Mouse (Mus musculus): ENCODE data around the gene Clec11a.
"Not testable (repeated sequence)": the region's sequence is repeated elsewhere in the genome, so short reads cannot be mapped to it uniquely, and the experiment has no call there.

Clec11a gene

GRCm38 (mm10) chr7:44326614-44327013 lies 19.9 kb upstream of the Clec11a start:
- DNase-seq (ENCODE audit: extremely low read depth, low read depth, low spot score): no peak

DNA sequence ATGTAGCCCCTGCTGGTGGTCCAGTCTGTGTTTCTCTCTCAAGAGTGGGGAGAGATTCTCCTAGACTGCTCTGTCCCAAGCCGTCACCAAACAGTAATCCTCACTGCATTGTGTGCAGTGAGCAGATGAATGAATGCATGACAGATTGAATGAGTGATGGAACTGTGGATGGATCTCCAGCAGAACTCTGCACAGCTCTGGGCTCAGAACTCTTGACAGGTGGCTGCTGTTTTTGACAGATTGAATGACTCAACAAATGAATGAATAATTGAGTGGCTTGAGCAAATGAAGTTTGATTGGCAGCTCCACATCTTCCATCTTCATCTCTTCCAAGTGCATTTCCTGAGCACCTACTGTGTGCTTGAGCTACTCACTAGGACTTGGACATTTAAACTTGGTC lies 15.6 kb upstream of the Clec11a start:
- no peak for DNase-seq (ENCODE audit: extremely low read depth, low read depth, low spot score)

DNA sequence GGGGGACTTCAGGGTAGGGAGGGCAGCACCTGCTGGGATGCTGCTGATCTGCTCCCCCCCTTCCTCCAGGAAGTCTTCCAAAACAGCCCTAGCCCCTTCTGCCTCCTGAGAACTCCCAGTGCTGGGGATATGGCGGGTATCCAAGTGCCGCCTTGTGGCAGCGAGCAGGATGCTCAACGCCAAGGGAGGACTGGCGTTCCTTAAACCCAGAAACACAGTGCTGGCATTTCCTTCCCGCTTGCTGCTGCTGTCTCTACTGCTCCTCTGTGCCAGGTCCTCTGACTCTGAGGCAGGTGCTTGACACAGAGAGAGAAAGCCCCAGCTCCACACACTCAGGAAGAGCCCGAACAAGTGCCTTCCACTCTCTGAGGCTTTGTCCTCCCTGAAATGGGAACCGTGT lies 14.2 kb upstream of the Clec11a start:
- no peak for DNase-seq (ENCODE audit: extremely low read depth, low read depth, low spot score)

DNA sequence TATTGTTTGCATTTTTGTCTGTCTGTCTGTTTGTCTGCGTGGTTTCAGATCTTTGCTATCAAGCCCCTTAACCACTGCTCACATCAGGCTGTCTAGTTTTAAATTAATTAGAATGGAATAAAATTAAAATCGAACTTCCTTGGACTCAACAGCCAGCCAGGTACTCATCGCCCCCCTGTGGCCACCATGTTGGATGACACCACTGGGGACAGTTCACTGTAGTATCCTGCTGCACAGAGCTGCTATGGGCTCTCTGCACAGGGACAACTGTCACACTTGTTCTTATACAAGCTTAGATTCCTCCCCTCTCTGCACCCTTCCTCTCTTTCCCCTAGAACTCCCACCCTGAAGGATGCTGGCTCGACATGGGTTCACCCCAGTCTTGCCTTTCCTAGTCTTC lies 11.2 kb upstream of the Clec11a start:
- no peak for DNase-seq (ENCODE audit: extremely low read depth, low read depth, low spot score)

GRCm38 (mm10) chr7:44312484-44312883 lies 5.8 kb upstream of the Clec11a start:
- no peak for DNase-seq (ENCODE audit: extremely low read depth, low read depth, low spot score)

DNA sequence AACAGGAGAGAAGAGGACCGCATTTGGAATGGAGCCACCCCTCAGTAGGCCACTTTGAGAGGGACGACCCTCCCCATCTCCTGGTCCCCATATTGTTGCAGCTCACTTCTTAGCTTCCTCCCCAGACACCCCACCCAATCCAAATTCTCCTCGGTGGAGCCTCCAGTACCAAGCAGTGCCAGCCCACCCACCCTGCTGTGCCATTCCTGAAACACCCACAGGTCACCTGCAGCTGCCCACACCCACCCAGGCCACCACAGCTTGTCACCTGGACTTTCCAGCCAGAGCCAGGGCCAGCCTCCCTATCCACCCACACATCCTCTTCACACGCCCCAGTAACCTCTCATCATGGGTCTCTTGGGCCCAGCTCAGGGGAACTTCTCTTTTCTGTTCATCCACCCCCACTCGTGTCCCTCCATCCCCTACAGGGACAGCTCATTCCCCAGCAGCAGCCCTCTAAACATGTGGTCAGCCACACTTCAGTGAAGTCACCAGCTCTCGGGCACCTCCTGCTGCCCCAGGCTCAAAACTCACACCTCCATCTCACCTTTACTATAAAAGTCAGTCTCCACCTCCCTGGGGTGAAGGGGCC lies 5.1 kb upstream of the Clec11a start:
- DNase-seq (ENCODE audit: extremely low read depth, low read depth, low spot score): no peak

DNA sequence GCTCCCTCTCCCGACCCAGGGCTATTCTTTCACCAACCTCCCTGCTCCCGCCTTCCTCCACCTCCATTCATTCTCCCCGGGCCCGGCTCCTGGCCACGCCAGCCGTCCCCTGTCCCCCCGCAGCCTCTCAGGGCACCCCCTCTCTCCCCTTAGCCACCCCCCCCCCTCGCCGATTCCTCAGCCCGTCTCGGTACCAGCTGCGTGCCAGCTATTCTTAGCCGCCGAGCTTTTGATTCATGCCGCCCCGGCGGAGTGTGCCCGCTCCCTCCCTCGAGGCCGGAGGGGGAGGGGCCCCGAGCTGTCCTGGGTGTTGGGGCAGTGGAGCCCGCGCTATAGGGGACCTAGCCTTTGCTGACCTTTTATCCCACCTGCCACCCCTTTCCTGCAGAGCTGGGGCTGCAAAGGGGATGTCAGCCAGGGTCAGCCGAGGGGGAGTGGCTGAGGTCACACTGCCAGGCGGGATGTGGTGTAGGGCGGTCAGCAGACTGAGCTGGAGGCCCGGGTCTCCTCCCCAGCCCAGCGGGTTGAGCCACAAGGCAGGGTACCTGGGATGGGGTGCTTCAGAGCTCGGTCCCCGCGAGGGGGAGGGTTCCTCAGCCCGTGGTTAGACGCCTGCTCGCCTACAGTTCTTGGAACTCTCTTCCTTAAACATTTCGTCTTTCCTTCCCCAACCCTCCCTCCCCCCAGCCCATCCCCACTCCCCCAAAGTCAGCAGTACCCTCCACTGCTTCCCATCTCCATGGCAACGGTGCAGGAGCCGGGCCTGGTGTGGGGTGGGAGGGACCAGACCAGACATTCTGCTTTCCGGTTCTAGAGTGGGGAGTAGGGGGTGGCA lies 4.4 kb upstream of the Clec11a start:
- DNase-seq (ENCODE audit: extremely low read depth, low read depth, low spot score): no peak

DNA sequence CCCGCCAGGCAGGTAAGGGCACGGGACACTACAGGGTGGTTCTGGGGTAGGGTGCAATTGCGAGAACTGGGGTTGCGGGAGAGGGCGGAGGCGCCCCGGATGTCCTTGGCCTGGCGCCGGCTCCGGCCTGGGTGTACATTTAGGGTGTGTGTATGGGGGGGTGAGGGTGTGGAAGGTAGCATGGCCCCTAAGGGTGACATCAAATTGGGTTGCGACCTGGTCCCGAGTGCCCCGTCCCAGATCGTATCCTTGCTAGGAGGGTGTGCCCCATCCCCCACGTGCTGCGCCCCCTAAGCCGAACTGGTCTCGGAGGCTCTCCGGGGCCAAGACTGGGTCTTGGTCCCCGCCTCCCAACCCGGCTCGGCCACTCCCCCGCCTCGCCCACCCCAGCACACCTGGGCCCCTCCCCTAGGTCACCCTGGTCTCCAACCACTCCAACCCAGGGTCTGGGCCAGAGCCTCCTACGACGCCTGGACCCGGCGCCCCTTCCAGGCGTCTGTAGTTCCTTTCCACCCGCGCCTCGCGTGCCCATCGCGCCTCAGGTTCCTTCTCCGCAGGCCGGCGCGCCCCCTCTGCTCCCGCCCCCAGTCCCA lies 3.7 kb upstream of the Clec11a start:
- no peak for DNase-seq (ENCODE audit: extremely low read depth, low read depth, low spot score)

DNA sequence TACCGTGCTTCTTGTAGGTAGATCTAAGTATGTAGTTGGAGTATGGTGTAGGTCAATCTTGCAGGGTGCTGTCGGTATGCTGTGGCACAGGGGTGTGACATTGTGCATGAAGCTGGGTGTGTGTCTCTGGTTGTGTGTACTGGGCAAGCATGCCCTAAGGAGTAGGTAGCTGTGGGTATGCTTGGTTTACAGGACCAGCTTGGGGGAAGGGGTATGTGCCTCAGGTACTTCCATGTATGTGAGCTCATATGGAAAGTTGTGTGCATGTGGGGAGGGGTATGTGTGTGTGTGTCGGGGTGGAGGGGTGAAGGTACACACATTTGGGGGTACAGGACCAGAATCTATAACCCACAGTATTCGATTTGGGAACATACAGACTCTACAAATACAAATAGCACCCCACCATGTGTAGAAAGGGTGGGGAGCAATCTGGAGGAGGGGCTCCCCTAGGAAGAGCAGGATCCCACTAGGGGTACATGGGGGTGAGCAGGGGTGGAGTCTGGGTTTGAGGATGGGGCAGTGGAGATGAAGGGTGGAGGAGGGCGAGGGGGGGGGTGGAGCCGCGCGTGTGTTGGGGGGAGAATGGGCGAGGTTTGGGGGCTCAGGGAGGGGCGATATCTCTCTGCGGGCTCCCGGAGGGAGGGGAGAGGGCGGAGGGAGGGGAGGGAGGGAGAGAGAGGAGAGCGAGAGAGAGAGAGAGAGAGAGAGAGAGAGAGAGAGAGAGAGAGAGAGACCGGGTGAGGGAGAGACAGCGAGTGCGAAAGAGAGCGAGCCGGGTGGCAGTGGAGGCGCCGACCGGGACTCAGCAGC lies 3.0 kb upstream of the Clec11a start, which contains the start of gene Shank1:
Shank1 (plus strand) TSS at position 779 of the 810 bp plus-strand sequence.
- no peak for DNase-seq (ENCODE audit: extremely low read depth, low read depth, low spot score)

DNA sequence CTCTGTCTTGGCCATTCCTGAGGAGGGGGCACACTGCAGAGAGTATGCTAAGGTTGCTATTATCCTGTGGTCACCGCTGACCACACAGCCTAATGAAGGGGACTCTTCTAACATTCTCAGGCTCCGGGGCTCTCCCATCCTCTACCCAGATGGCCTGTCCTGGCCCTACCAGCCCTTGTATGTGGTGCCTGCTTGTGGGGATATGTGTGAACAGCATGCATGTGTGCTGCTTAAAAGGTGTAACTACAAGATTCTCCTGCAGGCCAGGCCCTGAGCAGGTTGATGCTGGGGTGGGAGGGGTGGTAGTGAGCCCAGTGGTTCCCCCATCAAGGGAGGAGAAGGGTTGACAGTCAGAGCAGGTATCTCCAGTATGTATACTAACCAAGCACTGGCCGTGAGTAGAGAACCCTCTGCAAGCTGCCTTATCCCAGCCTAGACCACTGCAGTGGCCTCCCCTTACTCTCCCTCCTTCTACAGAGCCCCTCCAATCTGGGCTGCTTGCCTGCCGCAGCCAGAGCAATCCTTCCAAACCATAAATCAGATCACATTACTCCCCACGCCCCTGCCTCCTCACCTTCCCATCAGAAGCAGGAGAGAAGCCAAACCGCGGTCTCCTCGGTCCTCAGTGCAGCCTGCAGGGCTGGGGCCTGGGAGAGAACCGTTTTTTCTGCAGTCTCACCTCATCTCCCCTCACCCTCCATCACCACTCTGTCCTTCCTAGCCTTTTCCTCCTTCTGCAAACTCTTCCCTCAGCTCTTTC lies 739 bp upstream of the Clec11a start:
- no peak for DNase-seq (ENCODE audit: extremely low read depth, low read depth, low spot score)

DNA sequence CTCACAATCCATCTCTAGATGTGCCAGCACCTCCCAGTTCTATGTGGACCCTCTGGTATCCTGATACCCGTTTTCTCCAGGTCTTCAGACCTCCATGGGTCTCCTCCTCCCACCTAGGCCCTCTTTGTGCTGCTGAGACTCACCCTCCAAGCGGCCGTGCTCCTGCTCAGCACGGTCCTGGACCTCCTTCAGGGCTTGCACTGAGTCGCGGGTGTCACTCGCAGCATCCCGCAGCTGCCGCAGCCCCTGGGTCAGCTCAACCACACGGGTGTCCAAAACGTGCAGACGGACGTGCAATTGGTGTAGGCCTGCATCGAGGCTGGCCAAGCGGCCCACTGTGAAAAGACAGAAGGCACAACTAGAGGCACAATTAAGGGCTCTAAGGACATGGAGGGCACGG lies 1.0 kb downstream of the Clec11a start:
- no peak for DNase-seq (ENCODE audit: extremely low read depth, low read depth, low spot score)

- peak; percentile 97 for DNase-seq (ENCODE audit: extremely low read depth, low read depth, low spot score)
Observed at GRCm38 (mm10) chr7:44304775-44305641, 1.7 kb downstream of the Clec11a start.

DNA sequence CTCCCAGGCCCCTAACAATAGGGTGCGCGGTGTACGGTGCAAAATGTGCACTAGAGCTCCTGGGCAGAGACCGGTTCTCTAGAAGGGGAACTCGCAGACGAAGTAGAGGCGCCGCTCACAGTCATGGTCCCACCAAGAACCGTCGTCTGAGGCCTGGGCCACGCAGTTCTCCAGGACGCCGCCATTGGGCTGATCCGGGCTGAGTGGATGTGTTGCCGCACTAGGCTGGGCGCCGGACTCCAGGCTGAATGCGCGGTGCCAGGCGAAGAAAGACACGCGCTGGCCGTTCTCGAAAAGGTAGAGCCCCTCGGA lies 2.3 kb downstream of the Clec11a start:
- no peak for DNase-seq (ENCODE audit: extremely low read depth, low read depth, low spot score)

DNA sequence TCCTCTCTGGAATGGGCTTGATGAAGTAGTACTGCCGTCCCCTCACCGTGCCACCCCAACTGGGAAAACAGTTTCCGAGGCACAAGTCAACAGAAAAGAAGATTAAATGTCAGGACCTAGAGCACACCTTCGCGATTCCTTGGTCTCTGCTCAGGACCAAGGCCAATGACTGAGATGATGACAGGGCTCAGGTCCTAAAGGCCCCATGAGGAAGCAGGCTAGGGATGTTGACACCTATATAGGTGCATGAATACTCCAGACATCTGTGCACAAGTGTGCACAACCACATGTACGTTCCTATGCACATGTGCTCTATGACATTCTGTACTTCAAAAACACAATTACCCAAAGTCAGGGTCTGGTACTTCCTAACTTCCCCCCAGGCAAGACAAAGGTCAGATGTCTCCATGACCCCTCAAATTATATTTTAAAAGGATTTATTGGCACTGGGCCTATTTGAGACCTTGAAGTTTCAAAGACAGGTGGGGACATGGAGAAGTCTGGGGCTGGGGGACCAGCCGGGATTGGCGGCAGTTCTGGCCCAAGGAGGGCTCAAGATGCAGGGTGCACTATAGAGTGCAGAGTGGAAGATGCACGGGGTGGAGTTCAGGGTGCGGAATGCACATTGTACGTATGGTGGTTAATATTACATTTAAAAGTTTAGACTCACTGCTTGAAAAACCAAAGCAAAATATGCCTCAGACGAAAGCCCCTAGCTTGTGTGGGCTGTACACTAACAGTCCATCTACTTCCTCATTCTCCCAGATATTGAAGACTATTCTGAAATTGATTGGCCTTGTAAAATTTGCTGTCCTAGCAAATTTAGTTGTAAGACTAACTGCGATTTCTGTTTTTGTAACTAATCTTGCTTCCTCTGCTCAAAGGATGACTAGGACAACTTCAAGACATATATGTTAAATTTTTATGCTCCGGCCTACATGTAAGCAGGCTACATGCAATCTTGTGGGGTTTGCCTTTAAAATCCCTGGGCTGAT lies 3.1 kb downstream of the Clec11a start:
- no peak for DNase-seq (ENCODE audit: extremely low read depth, low read depth, low spot score)

- not testable (repeated sequence) for DNase-seq (ENCODE audit: extremely low read depth, low read depth, low spot score)
Observed at GRCm38 (mm10) chr7:44297501-44297900, 9.2 kb downstream of the Clec11a start.

GRCm38 (mm10) chr7:44291418-44291817 lies 15.3 kb downstream of the Clec11a start:
- DNase-seq (ENCODE audit: extremely low read depth, low read depth, low spot score): no peak

GRCm38 (mm10) chr7:44290986-44291385 lies 15.7 kb downstream of the Clec11a start:
- DNase-seq (ENCODE audit: extremely low read depth, low read depth, low spot score): peak; percentile 88

DNA sequence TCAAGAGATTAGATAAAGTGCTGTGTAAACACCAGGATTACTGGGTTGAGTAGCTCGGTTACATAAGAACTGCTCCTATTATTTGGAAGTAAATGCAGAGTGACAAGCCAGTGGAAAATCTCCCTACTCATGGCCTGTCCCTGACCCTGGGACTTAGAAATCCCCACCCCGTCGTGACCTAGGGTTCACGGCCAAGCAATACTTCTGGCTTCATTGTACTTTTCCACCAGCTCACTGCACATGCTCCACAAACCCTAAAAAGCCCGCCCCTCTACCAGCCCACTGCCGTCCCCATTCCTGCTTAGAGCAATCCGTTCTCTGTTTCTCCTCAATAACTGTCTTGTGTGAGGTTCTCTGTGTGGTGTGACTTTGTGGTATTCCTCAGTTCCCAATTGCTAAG lies 18.9 kb downstream of the Clec11a start:
- no peak for DNase-seq (ENCODE audit: extremely low read depth, low read depth, low spot score)

DNA sequence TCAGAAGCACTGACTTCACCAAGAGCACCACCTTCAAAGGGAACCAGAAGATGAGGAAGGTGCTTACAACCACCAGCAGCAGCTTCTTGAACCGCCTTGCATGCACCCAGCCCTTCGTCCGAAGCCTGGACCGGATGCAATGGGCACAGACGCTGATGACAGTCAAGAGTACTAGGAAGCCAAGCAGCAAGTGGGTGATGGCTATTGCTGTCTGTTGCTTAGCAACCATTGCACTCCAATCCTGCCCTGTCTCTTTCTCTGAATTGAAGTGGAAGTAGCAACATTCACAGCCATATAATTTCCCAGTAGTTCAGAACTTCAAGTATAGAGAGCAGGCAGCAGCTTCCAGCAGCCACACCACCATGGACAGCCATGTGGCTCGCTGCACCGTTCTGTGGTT lies 25.1 kb downstream of the Clec11a start:
- no peak for DNase-seq (ENCODE audit: extremely low read depth, low read depth, low spot score)
